Mouse (Mus musculus) hindbrain, embryonic 10.5 days (tissue): ENCODE measurements around the gene Arhgef3. TPM values are rescaled to one million over a fixed set of nuclear protein-coding genes. Genes with fewer than 3 reads are reported as not detected.

Experiments used
- DNase-seq: peaks from one replicate; pipeline ENCODE4 v3.0.0-alpha.2; 2017; ENCODE audit warnings: low spot score
- H3K27ac ChIP-seq: fragments of 300-500 bp; sonication (generic); 2 replicates; pipeline ENCODE4 v1.5.1; 2016; ENCODE audit warnings: mild to moderate bottlenecking, moderate library complexity
- H3K27me3 ChIP-seq: fragments of 300-500 bp; sonication (generic); 2 replicates; pipeline ENCODE4 v1.6.1; 2016; ENCODE audit warnings: mild to moderate bottlenecking; ENCODE audit not compliant: poor library complexity, insufficient read depth, severe bottlenecking
- H3K36me3 ChIP-seq: fragments of 300-500 bp; sonication (generic); 2 replicates; pipeline ENCODE4 v1.6.1; 2016; ENCODE audit warnings: mild to moderate bottlenecking, moderate library complexity
- H3K4me1 ChIP-seq: fragments of 300-500 bp; sonication (generic); replicated peaks from 2 replicates; pipeline ENCODE4 v1.6.1; 2016; ENCODE audit warnings: mild to moderate bottlenecking
- H3K4me3 ChIP-seq: fragments of 300-500 bp; sonication (generic); 2 replicates; pipeline ENCODE4 v1.5.1; 2016; ENCODE audit warnings: mild to moderate bottlenecking, moderate library complexity
- H3K9me3 ChIP-seq: fragments of 300-500 bp; sonication (generic); 2 replicates; pipeline ENCODE4 v1.6.1; 2016; ENCODE audit warnings: mild to moderate bottlenecking, moderate library complexity
- WGBS: fragments of 180-500 bp; shearing (Covaris S2); methylation state at CpG from one replicate; pipeline ENCODE4 v1.1.7; 2016; 5-methylcytosine and 5-hydroxymethylcytosine counted together
- polyA plus RNA-seq: library from polyadenylated mRNA; unstranded; fragments of >200 nt; fragmentation: Nextera tagmentation; extraction: Ambion mirVana; gene quantifications from 2 replicates; pipeline ENCODE4 v1.2.1, GENCODE M21; 2016

Gene Arhgef3
- polyA plus RNA-seq, 1 experiment from 2014 or later = 3.6 TPM

- Histone ChIP-seq H3K4me3 (no peak overlapping the region), H3K4me1 (peaks cover 9% of the 10 kb centered on the region; the same call in 1 of the 2 replicates), H3K36me3 (no peaks in the 10 kb centered on the region), H3K9me3 (no peaks in the 10 kb centered on the region), H3K27ac (no peak overlapping the region), H3K27me3 (no peaks in the 10 kb centered on the region)
- 93% methylated on average over 10 of the region's 10 CpGs for WGBS
- DNase-seq = no peak
Measured at GRCm38 (mm10) chr14:27173178-27173803, 58.6 kb downstream of the Arhgef3 start.

- Histone ChIP-seq H3K36me3 (no peaks in the 10 kb centered on the region), H3K9me3 (no peaks in the 10 kb centered on the region), H3K4me1 (peaks cover 9% of the 10 kb centered on the region; the same call in 1 of the 2 replicates), H3K27me3 (no peaks in the 10 kb centered on the region), H3K4me3 (no peak overlapping the region), H3K27ac (no peak overlapping the region)
- no peak for DNase-seq
- 73% methylated on average over 6 of the region's 6 CpGs for WGBS
Measured at GRCm38 (mm10) chr14:27174188-27174786, 59.6 kb downstream of the Arhgef3 start.

GRCm38 (mm10) chr14:27174831-27175301 lies 60.2 kb downstream of the Arhgef3 start:
- Histone ChIP-seq H3K9me3 (no peaks in the 10 kb centered on the region), H3K4me3 (no peak overlapping the region), H3K36me3 (no peaks in the 10 kb centered on the region), H3K4me1 (peaks cover 9% of the 10 kb centered on the region; the same call in 1 of the 2 replicates), H3K27me3 (no peaks in the 10 kb centered on the region), H3K27ac (no peak overlapping the region)
- 81% methylated on average over 12 of the region's 12 CpGs for WGBS
- no peak for DNase-seq

- WGBS = 85% methylated on average over 11 of the region's 11 CpGs
- Histone ChIP-seq H3K36me3 (no peaks in the 10 kb centered on the region), H3K4me3 (no peak overlapping the region), H3K27ac (no peak overlapping the region), H3K27me3 (no peaks in the 10 kb centered on the region), H3K4me1 (peaks cover 9% of the 10 kb centered on the region; the same call in 1 of the 2 replicates), H3K9me3 (no peaks in the 10 kb centered on the region)
- DNase-seq = no peak
Measured at GRCm38 (mm10) chr14:27175343-27175742, 60.6 kb downstream of the Arhgef3 start.

- Histone ChIP-seq H3K4me3 (no peak overlapping the region), H3K4me1 (peaks cover 1% of the 10 kb centered on the region; the same call in 1 of the 2 replicates), H3K27ac (no peak overlapping the region), H3K27me3 (no peaks in the 10 kb centered on the region), H3K9me3 (no peaks in the 10 kb centered on the region), H3K36me3 (no peaks in the 10 kb centered on the region)
- WGBS = 87% methylated on average over 8 of the region's 8 CpGs
- no peak for DNase-seq
Measured at GRCm38 (mm10) chr14:27177800-27178559, 63.3 kb downstream of the Arhgef3 start.

GRCm38 (mm10) chr14:27178560-27178920 lies 63.8 kb downstream of the Arhgef3 start:
- WGBS = 93% methylated on average over 8 of the region's 8 CpGs
- DNase-seq = no peak
- H3K9me3 ChIP-seq = no peaks in the 10 kb centered on the region
- no peaks in the 10 kb centered on the region for H3K36me3 ChIP-seq
- H3K4me3 ChIP-seq = no peak overlapping the region
- H3K4me1 ChIP-seq = peaks cover 4% of the 10 kb centered on the region; the same call in 1 of the 2 replicates
- H3K27ac ChIP-seq = no peak overlapping the region
- no peaks in the 10 kb centered on the region for H3K27me3 ChIP-seq

- Histone ChIP-seq H3K27me3 (no peaks in the 10 kb centered on the region), H3K4me1 (peaks cover 4% of the 10 kb centered on the region; the same call in 1 of the 2 replicates), H3K36me3 (no peaks in the 10 kb centered on the region), H3K9me3 (no peaks in the 10 kb centered on the region), H3K4me3 (no peak overlapping the region), H3K27ac (no peak overlapping the region)
- WGBS = 86% methylated on average over 7 of the region's 7 CpGs
- no peak for DNase-seq
Measured at GRCm38 (mm10) chr14:27179771-27180170, 65.1 kb downstream of the Arhgef3 start.

- DNase-seq = no peak
- Histone ChIP-seq H3K27ac (no peak overlapping the region; the same call in 1 of the 2 replicates), H3K4me1 (peaks cover 4% of the 10 kb centered on the region; the same call in 1 of the 2 replicates), H3K27me3 (no peaks in the 10 kb centered on the region), H3K4me3 (no peak overlapping the region), H3K36me3 (no peaks in the 10 kb centered on the region), H3K9me3 (no peaks in the 10 kb centered on the region)
- WGBS = 63% methylated on average over 11 of the region's 11 CpGs
Measured at GRCm38 (mm10) chr14:27182059-27182458, 67.4 kb downstream of the Arhgef3 start.

- H3K9me3 ChIP-seq = no peaks in the 10 kb centered on the region
- no peak for DNase-seq
- no peak overlapping the region for H3K4me3 ChIP-seq
- H3K36me3 ChIP-seq = no peaks in the 10 kb centered on the region
- H3K27ac ChIP-seq = no peak overlapping the region; the same call in 1 of the 2 replicates
- peaks cover 4% of the 10 kb centered on the region; the same call in 1 of the 2 replicates for H3K4me1 ChIP-seq
- 74% methylated on average over 11 of the region's 11 CpGs for WGBS
- H3K27me3 ChIP-seq = no peaks in the 10 kb centered on the region
Measured at GRCm38 (mm10) chr14:27182646-27183438, 68.1 kb downstream of the Arhgef3 start.

GRCm38 (mm10) chr14:27183501-27184230 lies 69.0 kb downstream of the Arhgef3 start:
- Histone ChIP-seq H3K36me3 (no peaks in the 10 kb centered on the region), H3K27ac (no peak overlapping the region), H3K4me3 (no peak overlapping the region), H3K27me3 (no peaks in the 10 kb centered on the region), H3K4me1 (peaks cover 4% of the 10 kb centered on the region; the same call in 1 of the 2 replicates), H3K9me3 (no peaks in the 10 kb centered on the region)
- WGBS = 70% methylated on average over 16 of the region's 16 CpGs
- peak; percentile 56 for DNase-seq

GRCm38 (mm10) chr14:27185902-27186301 lies 71.2 kb downstream of the Arhgef3 start:
- H3K4me1 ChIP-seq = peaks cover 4% of the 10 kb centered on the region; the same call in 1 of the 2 replicates
- H3K9me3 ChIP-seq = no peaks in the 10 kb centered on the region
- H3K27ac ChIP-seq = no peak overlapping the region
- whole genome bisulfite sequencing = 77% methylated on average over 5 of the region's 5 CpGs
- H3K27me3 ChIP-seq = no peaks in the 10 kb centered on the region
- DNase-seq = no peak
- H3K4me3 ChIP-seq = no peak overlapping the region
- no peaks in the 10 kb centered on the region for H3K36me3 ChIP-seq

GRCm38 (mm10) chr14:27186596-27186995 lies 71.9 kb downstream of the Arhgef3 start:
- Histone ChIP-seq H3K36me3 (no peaks in the 10 kb centered on the region), H3K27me3 (no peaks in the 10 kb centered on the region), H3K9me3 (no peaks in the 10 kb centered on the region), H3K27ac (no peak overlapping the region), H3K4me1 (peaks cover 4% of the 10 kb centered on the region; the same call in 1 of the 2 replicates), H3K4me3 (no peak overlapping the region)
- DNase-seq = no peak
- WGBS = 86% methylated on average over 4 of the region's 4 CpGs
